10 mouse cellular contexts compared by ENCODE assay signal in the genomic region with DNA sequence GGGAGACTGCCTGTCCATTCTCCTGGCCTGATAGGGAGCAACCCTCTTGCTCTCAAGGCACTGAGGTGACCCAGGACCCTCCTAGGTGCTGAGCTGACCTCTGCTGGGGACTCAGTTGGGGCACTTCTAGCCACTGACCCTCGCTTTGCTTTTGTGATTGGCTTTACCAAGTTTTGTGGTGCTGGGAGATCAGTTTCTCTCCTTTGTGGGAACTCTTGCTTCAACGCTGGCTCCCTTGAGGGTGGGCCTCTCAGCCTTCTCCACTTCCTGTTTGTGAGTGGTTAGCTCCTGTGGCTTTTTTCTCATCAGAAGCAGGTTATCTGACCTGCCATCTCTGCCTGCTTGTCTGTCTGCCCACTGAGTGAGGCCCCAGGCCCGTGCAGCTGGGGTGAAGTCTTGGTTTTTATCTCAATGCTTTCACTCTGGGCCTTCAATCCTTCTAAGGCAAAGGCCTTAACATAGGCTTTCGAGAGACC. TPM values are rescaled to one million over a fixed set of nuclear protein-coding genes. Genes with fewer than 3 reads are reported as not detected.
DNase-seq lines count a peak whose midpoint lies in the region; ATAC-seq lines count a peak whose summit lies in the region.
"Had no signal": no experiment of that assay in that cellular context is flagged by ENCODE, and none has a peak within 500 bp of the region (broad histone marks: within the 10 kb centered on the region; RNA-seq: fewer than 3 reads in every experiment).

No protein-coding gene starts in this region.

- ATAC-seq in midbrain, embryonic 15.5 days (replicated peaks) = no peak
- ATAC-seq in intestine, embryonic 15.5 days = no peak

- H3K4me3 ChIP-seq in midbrain, embryonic 10.5 days = 0 out of 2 replicates have a peak overlapping the region, but pooled peaks have one; percentile 9
- no peak overlapping the region for H3K4me3 ChIP-seq in midbrain, embryonic 15.5 days
- no peak overlapping the region for H3K4me3 ChIP-seq in intestine, embryonic 15.5 days (replicated peaks)
- peak overlapping the region; percentile 90 for H3K4me3 ChIP-seq in megakaryocyte, embryonic 14.5 days (replicated peaks)
- H3K4me3 ChIP-seq: myocyte had no signal

- H3K36me3 ChIP-seq in midbrain, embryonic 10.5 days = no peaks in the 10 kb centered on the region
- no peaks in the 10 kb centered on the region for H3K36me3 ChIP-seq in midbrain, embryonic 15.5 days (replicated peaks)
- H3K36me3 ChIP-seq in intestine, embryonic 15.5 days = no peaks in the 10 kb centered on the region
- peaks cover 9% of the 10 kb centered on the region for H3K36me3 ChIP-seq in megakaryocyte, embryonic 14.5 days (replicated peaks; ENCODE audit: low read length)

- 75% methylated on average over 4 of the region's 4 CpGs for WGBS in midbrain, embryonic 10.5 days
- WGBS in midbrain, embryonic 15.5 days = 68% methylated on average over 4 of the region's 4 CpGs
- WGBS in intestine, embryonic 15.5 days = 63% methylated on average over 4 of the region's 4 CpGs

- H3K27me3 ChIP-seq in midbrain, embryonic 10.5 days (ENCODE audit: low read depth, poor library complexity, severe bottlenecking) = no peaks in the 10 kb centered on the region
- no peaks in the 10 kb centered on the region for H3K27me3 ChIP-seq in midbrain, embryonic 15.5 days (replicated peaks)
- H3K27me3 ChIP-seq in intestine, embryonic 15.5 days (replicated peaks) = no peaks in the 10 kb centered on the region
- no peaks in the 10 kb centered on the region for H3K27me3 ChIP-seq in megakaryocyte, embryonic 14.5 days (replicated peaks)

- intact Hi-C loops in left cerebral cortex, postnatal 4 days (cut with DNase I) = no loop called here

- peaks cover 6% of the 10 kb centered on the region for H3K4me1 ChIP-seq in midbrain, embryonic 10.5 days
- H3K4me1 ChIP-seq in midbrain, embryonic 15.5 days = no peaks in the 10 kb centered on the region
- 0 out of 2 replicates have a peak, but pooled peaks cover 3% of the 10 kb centered on the region for H3K4me1 ChIP-seq in intestine, embryonic 15.5 days (replicated peaks)
- peaks cover 87% of the 10 kb centered on the region for H3K4me1 ChIP-seq in megakaryocyte, embryonic 14.5 days

- peak overlapping the region; percentile 50 for H3K27ac ChIP-seq in midbrain, embryonic 10.5 days (replicated peaks)
- H3K27ac ChIP-seq in midbrain, embryonic 15.5 days = no peak overlapping the region
- peak overlapping the region; percentile 17; the same call in 1 of the 2 replicates for H3K27ac ChIP-seq in intestine, embryonic 15.5 days

- H3K4me2 ChIP-seq in midbrain, embryonic 15.5 days = no peak overlapping the region
- H3K4me2 ChIP-seq in intestine, embryonic 15.5 days (replicated peaks) = no peak overlapping the region

- H3K9me3 ChIP-seq in midbrain, embryonic 10.5 days (replicated peaks) = no peaks in the 10 kb centered on the region
- no peaks in the 10 kb centered on the region for H3K9me3 ChIP-seq in midbrain, embryonic 15.5 days
- H3K9me3 ChIP-seq in intestine, embryonic 15.5 days = no peaks in the 10 kb centered on the region
- no peaks in the 10 kb centered on the region for H3K9me3 ChIP-seq in megakaryocyte, embryonic 14.5 days

- H3K9ac ChIP-seq in midbrain, embryonic 15.5 days = no peak overlapping the region
- H3K9ac ChIP-seq in intestine, embryonic 15.5 days = no peak overlapping the region

- DNase-seq in midbrain, embryonic 10.5 days (ENCODE audit: low spot score) = no peak
- peak; percentile 81 for DNase-seq in thymus, postnatal 4 days
- DNase-seq in cerebellum, postnatal 10 days = no peak
- DNase-seq in right cerebral cortex, postnatal 25 days = no peak
- no peak for DNase-seq in left cerebral cortex, postnatal 4 days

RNA-seq across cellular contexts. Expression of a gene that starts 8.8 kb away (rescaled TPM):
- polyA plus RNA-seq in midbrain, embryonic 10.5 days (2016; fragmentation: Nextera tagmentation; extraction: Ambion mirVana) = 8.2 and 14.7 TPM in 2 replicates
- polyA plus RNA-seq in midbrain, embryonic 15.5 days (2015; fragmentation: Nextera tagmentation; extraction: Ambion mirVana) = 65.8 and 72.5 TPM in 2 replicates
- polyA plus RNA-seq in intestine, embryonic 15.5 days (2015; fragmentation: Nextera tagmentation; extraction: Ambion mirVana) = 0.96 and 1.5 TPM in 2 replicates
- polyA plus RNA-seq in megakaryocyte, embryonic 14.5 days (2012; ENCODE audit: insufficient read depth, low replicate concordance) = 12.9 and 13.9 TPM in 2 replicates
- 100 to 1,000 TPM; 180 to 186 TPM for total RNA-seq in left cerebral cortex, postnatal 4 days (2021)

RNA-seq across cellular contexts. Expression of a gene that starts 14.2 kb away (rescaled TPM):
- 157 and 171 TPM in 2 replicates for polyA plus RNA-seq in midbrain, embryonic 10.5 days (2016; fragmentation: Nextera tagmentation; extraction: Ambion mirVana)
- 136 and 137 TPM in 2 replicates for polyA plus RNA-seq in midbrain, embryonic 15.5 days (2015; fragmentation: Nextera tagmentation; extraction: Ambion mirVana)
- polyA plus RNA-seq in intestine, embryonic 15.5 days (2015; fragmentation: Nextera tagmentation; extraction: Ambion mirVana) = 117 and 121 TPM in 2 replicates
- 5.6 and 15.5 TPM in 2 replicates for polyA plus RNA-seq in megakaryocyte, embryonic 14.5 days (2012; ENCODE audit: insufficient read depth, low replicate concordance)
- total RNA-seq in left cerebral cortex, postnatal 4 days (2021) = 10 to 100 TPM; 53.8 to 54.4 TPM

RNA-seq across cellular contexts. Expression of a gene that starts 41.9 kb away (rescaled TPM):
- polyA plus RNA-seq in midbrain, embryonic 10.5 days (2016; fragmentation: Nextera tagmentation; extraction: Ambion mirVana) = 2.5 and 2.7 TPM in 2 replicates
- polyA plus RNA-seq in midbrain, embryonic 15.5 days (2015; fragmentation: Nextera tagmentation; extraction: Ambion mirVana) = 0.12 and 1.2 TPM in 2 replicates
- 2.9 and 5.9 TPM in 2 replicates for polyA plus RNA-seq in intestine, embryonic 15.5 days (2015; fragmentation: Nextera tagmentation; extraction: Ambion mirVana)
- polyA plus RNA-seq in megakaryocyte, embryonic 14.5 days (2012; ENCODE audit: insufficient read depth, low replicate concordance) = 30.8 and 297 TPM in 2 replicates
- under 1 TPM in 1 of 2 experiments, not detected in 1; 0.32 TPM for total RNA-seq in left cerebral cortex, postnatal 4 days (2021)
- total RNA-seq: adrenal gland, adult 18-20 months had no signal
- polyA plus RNA-seq: myocyte had no signal

Comparison
In these comparisons a context has a peak if more than half of its experiments do, and no peak if none do; other contexts are left out.
1. H3K4me3 ChIP-seq: peak in midbrain, embryonic 10.5 days (single experiment) and megakaryocyte, embryonic 14.5 days (single experiment); none in midbrain, embryonic 15.5 days (single experiment) and intestine, embryonic 15.5 days (single experiment).